In the genomic region with DNA sequence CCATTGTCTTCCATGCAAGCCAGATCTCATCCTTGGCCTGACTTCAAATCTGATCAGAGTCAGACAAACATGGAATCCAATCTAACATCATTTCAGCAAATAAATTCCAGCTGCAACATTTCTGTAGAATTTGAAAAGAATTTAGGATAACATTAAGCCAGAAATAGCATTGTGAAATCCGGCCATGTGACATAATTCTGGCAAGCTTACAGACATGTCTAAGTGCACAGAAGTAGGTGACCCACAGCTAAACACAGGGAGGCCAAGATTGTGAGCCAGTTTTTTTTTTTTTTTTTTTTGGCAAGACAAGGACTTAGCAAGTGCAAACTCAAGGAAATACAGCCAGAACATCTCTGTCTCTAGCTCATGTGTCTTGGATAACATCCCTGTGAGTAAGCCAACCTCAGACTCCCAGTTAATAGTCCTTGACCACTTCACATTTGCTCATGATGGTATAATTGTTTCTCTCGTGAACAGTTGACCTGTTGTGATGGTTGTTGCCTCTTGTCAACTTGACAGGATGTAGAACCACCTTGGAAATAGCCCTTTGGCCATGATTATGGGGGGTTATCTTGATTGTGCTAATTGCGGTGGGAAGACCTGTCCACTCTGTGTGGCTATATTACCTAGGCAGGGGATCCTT, we compare ENCODE assay signal across 12 mouse cellular contexts. TPM values are rescaled to one million over a fixed set of nuclear protein-coding genes. Genes with fewer than 3 reads are reported as not detected.
A peak's percentile ranks its signal among the peaks of the same experiment; 100 is the strongest.
DNase-seq lines count a peak whose midpoint lies in the region; ATAC-seq lines count a peak whose summit lies in the region.
"Had no signal": no experiment of that assay in that cellular context is flagged by ENCODE, and none has a peak within 500 bp of the region (broad histone marks: within the 10 kb centered on the region; RNA-seq: fewer than 3 reads in every experiment).

No protein-coding gene starts in this region.

- no peaks in the 10 kb centered on the region for H3K36me3 ChIP-seq in hindbrain, embryonic 13.5 days

- 91% methylated on average over 3 of the region's 3 CpGs for WGBS in hindbrain, embryonic 13.5 days

- peak; percentile 60 for DNase-seq in gastrocnemius, adult 18-20 months (ENCODE audit: low spot score)
- DNase-seq in gastrocnemius, postnatal 36 days = no peak
- DNase-seq in 3T3-L1 (ENCODE audit: low read depth, low spot score) = peak; percentile 96
- DNase-seq in fibroblast of lung, adult 2 months (ENCODE audit: low read depth) = peak; percentile 92
- peak; percentile 26 to 33 for DNase-seq in kidney, postnatal 4 days
- DNase-seq in testis, postnatal 14 days (ENCODE audit: low spot score) = no peak
- no peak for DNase-seq in embryo, embryonic 10 days (ENCODE audit: low spot score)

- no peak overlapping the region for H3K9ac ChIP-seq in hindbrain, embryonic 13.5 days

- H3K4me1 ChIP-seq in hindbrain, embryonic 13.5 days (replicated peaks) = no peaks in the 10 kb centered on the region

- no peak overlapping the region for H3K4me3 ChIP-seq in hindbrain, embryonic 13.5 days

- no peaks in the 10 kb centered on the region for H3K27me3 ChIP-seq in hindbrain, embryonic 13.5 days

- intact Hi-C loops in gastrocnemius, postnatal 36 days (cut with DNase I) = no loop called here

- no peaks in the 10 kb centered on the region for H3K9me3 ChIP-seq in hindbrain, embryonic 13.5 days

- no peak overlapping the region for H3K4me2 ChIP-seq in hindbrain, embryonic 13.5 days

- ATAC-seq in hindbrain, embryonic 13.5 days (ENCODE audit: low FRiP score) = no peak
- ATAC-seq: activated CD4-positive, CD25-positive, alpha-beta regulatory T cell, adult 4 months had no signal

- H3K27ac ChIP-seq in hindbrain, embryonic 13.5 days = no peak overlapping the region

RNA-seq across cellular contexts. Expression of a gene that starts 54.6 kb away (rescaled TPM):
- total RNA-seq in gastrocnemius, adult 18-20 months (2021) = not detected
- not detected for total RNA-seq in gastrocnemius, postnatal 36 days (2021)
- not detected in 2 replicates for polyA plus RNA-seq in hindbrain, embryonic 13.5 days (2015; fragmentation: Nextera tagmentation; extraction: Ambion mirVana)
- total RNA-seq: gastrocnemius, adult 8-10 months; megakaryocyte, adult 5-6 weeks had no signal
- polyA plus RNA-seq: activated CD4-positive, CD25-positive, alpha-beta regulatory T cell, adult 4 months; cortical plate, adult 2 months had no signal

Comparison
In these comparisons a context has a peak if more than half of its experiments do, and no peak if none do; other contexts are left out.
1. DNase-seq: peak in gastrocnemius, adult 18-20 months (single experiment), 3T3-L1 (single experiment), fibroblast of lung, adult 2 months (single experiment) and kidney, postnatal 4 days (2 of 2); none in gastrocnemius, postnatal 36 days (0 of 2), testis, postnatal 14 days (single experiment) and embryo, embryonic 10 days (single experiment).